14 mouse cellular contexts compared by ENCODE assay signal in genomic region chr4:98375401-98375800, GRCm38 (mm10). TPM values are rescaled to one million over a fixed set of nuclear protein-coding genes. Genes with fewer than 3 reads are reported as not detected.
DNase-seq lines count a peak whose midpoint lies in the region; ATAC-seq and TF ChIP-seq lines count a peak whose summit lies in the region.
"Had no signal": no experiment of that assay in that cellular context is flagged by ENCODE, and none has a peak within 500 bp of the region (broad histone marks: within the 10 kb centered on the region; RNA-seq: fewer than 3 reads in every experiment).

No protein-coding gene starts in this region.

- H3K4me1 ChIP-seq in kidney, adult 2 months (ENCODE audit: control insufficient read depth, insufficient read depth, low read length) = peaks cover 5% of the 10 kb centered on the region; the same call in 1 of the 2 replicates
- no peaks in the 10 kb centered on the region for H3K4me1 ChIP-seq in kidney, embryonic 14.5 days (ENCODE audit: control insufficient read depth, insufficient read depth, low read length)
- no peaks in the 10 kb centered on the region for H3K4me1 ChIP-seq in embryonic facial prominence, embryonic 10.5 days
- H3K4me1 ChIP-seq: kidney, embryonic 15.5 days; liver, embryonic 13.5 days; neural tube, embryonic 13.5 days; stomach, embryonic 15.5 days had no signal

- no peak for ATAC-seq in kidney, embryonic 14.5 days (ENCODE audit: low FRiP score, low TSS enrichment)
- peak; percentile 43 for ATAC-seq in CD4-positive, CD25-positive, alpha-beta regulatory T cell, adult 4 months

- no peaks in the 10 kb centered on the region for H3K27me3 ChIP-seq in kidney, adult 2 months (replicated peaks; ENCODE audit: control insufficient read depth, insufficient read depth, low read length)
- H3K27me3 ChIP-seq in kidney, embryonic 14.5 days (ENCODE audit: control insufficient read depth, insufficient read depth, low read length) = no peaks in the 10 kb centered on the region
- no peaks in the 10 kb centered on the region for H3K27me3 ChIP-seq in embryonic facial prominence, embryonic 10.5 days (replicated peaks; ENCODE audit: low read depth, poor library complexity, severe bottlenecking)
- H3K27me3 ChIP-seq: kidney, embryonic 15.5 days; liver, embryonic 13.5 days; neural tube, embryonic 13.5 days; stomach, embryonic 15.5 days had no signal

- WGBS in kidney, adult 2 months = 66% methylated on average over 4 of the region's 4 CpGs
- WGBS in kidney, embryonic 14.5 days = 63% methylated on average over 4 of the region's 4 CpGs
- 55% methylated on average over 4 of the region's 4 CpGs for WGBS in embryonic facial prominence, embryonic 10.5 days

- TF ChIP-seq POLR2A in kidney, adult 2 months (IDR thresholded peaks at IDR 0.05; ENCODE audit: low read depth, low read length) = no peak

- peak; percentile 53; the same call in 1 of the 2 replicates for TF ChIP-seq CTCF in kidney, adult 2 months (conservative IDR thresholded peaks at IDR 0.05; ENCODE audit: insufficient read depth, insufficient read length, low read depth, low read length)

- H3K4me3 ChIP-seq in kidney, adult 2 months (ENCODE audit: insufficient read depth, low read depth, low read length) = no peak overlapping the region
- H3K4me3 ChIP-seq in kidney, embryonic 14.5 days (ENCODE audit: low read length) = no peak overlapping the region
- no peak overlapping the region for H3K4me3 ChIP-seq in embryonic facial prominence, embryonic 10.5 days
- H3K4me3 ChIP-seq: kidney, embryonic 15.5 days; liver, embryonic 13.5 days; neural tube, embryonic 13.5 days; stomach, embryonic 15.5 days had no signal

- no peaks in the 10 kb centered on the region for H3K9me3 ChIP-seq in kidney, embryonic 14.5 days (ENCODE audit: control insufficient read depth, low read length)
- H3K9me3 ChIP-seq in embryonic facial prominence, embryonic 10.5 days = no peaks in the 10 kb centered on the region
- H3K9me3 ChIP-seq: kidney, embryonic 15.5 days; liver, embryonic 13.5 days; neural tube, embryonic 13.5 days; stomach, embryonic 15.5 days had no signal

- H3K36me3 ChIP-seq in kidney, adult 2 months (ENCODE audit: control insufficient read depth, insufficient read depth, low read length) = peaks cover 2% of the 10 kb centered on the region; the same call in 1 of the 2 replicates
- H3K36me3 ChIP-seq in kidney, embryonic 14.5 days (ENCODE audit: control insufficient read depth, insufficient read depth, low read length) = peaks cover 8% of the 10 kb centered on the region; the same call in 1 of the 2 replicates
- peaks cover 32% of the 10 kb centered on the region for H3K36me3 ChIP-seq in embryonic facial prominence, embryonic 10.5 days (replicated peaks)
- H3K36me3 ChIP-seq: stomach, embryonic 15.5 days had no signal

- no peak overlapping the region for H3K9ac ChIP-seq in kidney, embryonic 14.5 days (ENCODE audit: low read depth, low read length)
- H3K9ac ChIP-seq: kidney, embryonic 15.5 days; liver, embryonic 13.5 days; neural tube, embryonic 13.5 days; stomach, embryonic 15.5 days had no signal

- H3K4me2 ChIP-seq in kidney, embryonic 14.5 days (replicated peaks; ENCODE audit: low read depth, low read length) = no peak overlapping the region
- H3K4me2 ChIP-seq: kidney, embryonic 15.5 days; liver, embryonic 13.5 days; neural tube, embryonic 13.5 days; stomach, embryonic 15.5 days had no signal

- H3K27ac ChIP-seq in kidney, adult 2 months (ENCODE audit: insufficient read depth, low read depth, low read length) = no peak overlapping the region
- no peak overlapping the region for H3K27ac ChIP-seq in kidney, embryonic 14.5 days (ENCODE audit: low read depth, low read length)
- H3K27ac ChIP-seq in embryonic facial prominence, embryonic 10.5 days (replicated peaks) = no peak overlapping the region
- H3K27ac ChIP-seq: kidney, embryonic 15.5 days; liver, embryonic 13.5 days; neural tube, embryonic 13.5 days; stomach, embryonic 15.5 days had no signal

- no peak for DNase-seq in kidney, adult 2 months
- DNase-seq in embryonic facial prominence, embryonic 10.5 days (ENCODE audit: low spot score) = peak; percentile 13
- DNase-seq in lung, postnatal 25 days (ENCODE audit: low spot score) = peak; percentile 9
- DNase-seq in adrenal gland, postnatal 4 days (ENCODE audit: low spot score in 2 of 2) = no peak
- DNase-seq in gastrocnemius, postnatal 4 days (ENCODE audit: low spot score in 2 of 2) = no peak
- DNase-seq in layer of hippocampus, postnatal 14 days (ENCODE audit: low spot score in 2 of 2) = no peak
- DNase-seq: gastrocnemius, postnatal 36 days; liver, embryonic 13.5 days had no signal

RNA-seq across cellular contexts. Expression of gene Tm2d1, which starts 7.7 kb away (rescaled TPM):
- 24.3 and 29.7 TPM in 2 replicates for polyA plus RNA-seq in kidney, adult 2 months (2012; rRNA removed)
- polyA plus RNA-seq in kidney, embryonic 14.5 days (2014; fragmentation: Nextera tagmentation; extraction: Ambion mirVana) = 96.2 and 111 TPM in 2 replicates
- polyA plus RNA-seq in CD4-positive, CD25-positive, alpha-beta regulatory T cell, adult 4 months (2017; shearing (Covaris generic)) = 10 to 100 TPM; 30.2 to 42.1 TPM
- polyA plus RNA-seq in embryonic facial prominence, embryonic 10.5 days (2016; fragmentation: Nextera tagmentation; extraction: Ambion mirVana) = 70.4 and 73.0 TPM in 2 replicates
- 10 to 100 TPM; 36.1 to 36.2 TPM for total RNA-seq in adrenal gland, postnatal 4 days (2021)
- 10 to 100 TPM; 28.6 to 30.6 TPM for total RNA-seq in gastrocnemius, postnatal 4 days (2021)
- 10 to 100 TPM; 44.0 to 44.3 TPM for total RNA-seq in layer of hippocampus, postnatal 14 days (2021)

RNA-seq across cellular contexts. Expression of gene Patj, which starts 20.2 kb away (rescaled TPM):
- 24.4 and 25.3 TPM in 2 replicates for polyA plus RNA-seq in kidney, adult 2 months (2012; rRNA removed)
- polyA plus RNA-seq in kidney, embryonic 14.5 days (2014; fragmentation: Nextera tagmentation; extraction: Ambion mirVana) = 11.3 and 33.2 TPM in 2 replicates
- 10 to 100 TPM; 31.9 to 36.1 TPM for polyA plus RNA-seq in CD4-positive, CD25-positive, alpha-beta regulatory T cell, adult 4 months (2017; shearing (Covaris generic))
- 14.6 and 17.8 TPM in 2 replicates for polyA plus RNA-seq in embryonic facial prominence, embryonic 10.5 days (2016; fragmentation: Nextera tagmentation; extraction: Ambion mirVana)
- 10 to 100 TPM; 10.5 to 15.9 TPM for total RNA-seq in adrenal gland, postnatal 4 days (2021)
- total RNA-seq in gastrocnemius, postnatal 4 days (2021) = 10 to 100 TPM in 1 of 2 experiments, 1 to 10 TPM in 1; 8.4 to 10.7 TPM
- total RNA-seq in layer of hippocampus, postnatal 14 days (2021) = 10 to 100 TPM; 11.9 to 12.5 TPM
- polyA plus RNA-seq: G1E had no signal

Comparison
In these comparisons a context has a peak if more than half of its experiments do, and no peak if none do; other contexts are left out.
1. DNase-seq: peak in embryonic facial prominence, embryonic 10.5 days (single experiment) and lung, postnatal 25 days (single experiment); none in kidney, adult 2 months (single experiment), adrenal gland, postnatal 4 days (0 of 2), gastrocnemius, postnatal 4 days (0 of 2) and layer of hippocampus, postnatal 14 days (0 of 2).